Mouse (Mus musculus): ENCODE data around the gene C1qtnf9. TPM values are rescaled to one million over a fixed set of nuclear protein-coding genes. Genes with fewer than 3 reads are reported as not detected.
A peak's percentile ranks its signal among the peaks of the same experiment; 100 is the strongest.

The C1qtnf9 gene
- polyA plus RNA-seq, 1 experiment from 2014 or later, result 0.12 TPM

DNA sequence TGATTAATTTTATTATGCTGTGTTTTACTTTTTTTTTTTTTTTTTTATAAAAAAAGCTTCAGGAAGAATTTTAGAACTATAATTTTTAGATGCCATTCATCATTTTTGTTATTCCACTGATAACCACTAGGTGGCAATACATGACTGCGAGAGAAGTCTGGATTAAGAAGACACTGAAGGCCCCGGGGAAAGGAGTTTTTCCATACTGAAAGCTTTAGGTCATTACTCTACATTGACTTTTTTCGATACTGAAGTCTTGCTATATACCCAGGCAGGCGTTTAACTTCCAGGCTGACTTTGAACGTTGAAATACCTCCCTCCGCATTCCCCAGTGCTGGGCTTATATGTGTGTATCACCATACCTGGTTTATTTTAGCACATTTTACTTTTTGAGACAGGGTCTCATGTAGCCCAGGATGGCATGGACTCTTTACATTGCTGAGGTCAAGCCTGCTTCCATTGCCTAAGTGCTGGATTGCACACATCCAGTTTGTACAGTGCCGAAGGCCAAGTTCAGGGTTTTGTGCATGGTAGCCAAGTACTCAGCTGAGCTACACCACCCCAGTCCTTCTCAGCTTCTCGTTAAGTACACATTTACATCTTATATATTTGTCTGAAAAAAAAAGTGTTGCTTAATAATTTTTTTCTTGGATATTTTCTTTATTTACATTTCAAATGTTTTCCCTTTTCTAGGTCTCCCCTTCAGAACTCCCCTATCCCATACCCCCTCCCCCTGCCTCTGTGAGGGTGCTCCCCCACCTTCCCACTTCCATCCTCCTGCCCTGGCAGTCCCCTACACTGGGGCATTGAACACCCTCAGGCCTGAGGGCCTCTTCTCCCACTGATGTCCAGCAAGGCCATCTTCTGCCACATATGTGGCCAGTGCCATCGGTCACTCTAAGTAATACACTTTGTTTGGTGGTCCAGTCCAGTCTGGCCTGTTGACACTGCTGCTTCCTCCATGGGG lies 32.1 kb downstream of the C1qtnf9 start:
- peaks cover 53% of the 10 kb centered on the region for H3K36me3 ChIP-seq (ENCODE audit: insufficient read depth)

DNA sequence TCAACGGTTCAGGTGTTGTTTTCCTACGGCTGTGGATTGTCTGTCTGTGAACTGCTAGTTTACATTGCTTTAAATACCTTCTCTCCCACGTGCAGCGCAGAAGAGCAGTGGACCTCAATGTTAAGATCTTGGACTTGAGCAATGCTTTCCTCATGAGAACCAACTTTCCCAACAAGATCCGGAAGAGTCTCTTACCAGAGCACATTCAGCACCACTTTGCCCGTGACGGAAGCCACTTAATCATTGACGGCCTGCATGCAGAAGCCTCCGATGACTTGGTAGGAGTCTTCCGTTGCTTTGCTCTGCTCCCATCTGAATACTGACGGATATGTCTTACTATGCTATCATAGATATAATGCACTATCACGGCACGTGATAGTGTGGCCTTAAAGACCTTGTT lies 34.1 kb downstream of the C1qtnf9 start:
- Histone ChIP-seq H3K4me2 (no peak overlapping the region), H3K36me3 (ENCODE audit: insufficient read depth) (peaks cover 47% of the 10 kb centered on the region)
- DNase-seq, result no peak

More for the DNA sequence above, 32.1 kb downstream of the C1qtnf9 start:
- no peaks in the 10 kb centered on the region for H3K27me3 ChIP-seq (ENCODE audit: insufficient read depth, low read length)
- ATAC-seq (ENCODE audit: insufficient read depth), result peak; percentile 66
- H3K4me3 ChIP-seq (ENCODE audit: low read depth, low read length), result no peak overlapping the region
- 36% methylated on average over 9 of the region's 9 CpGs for WGBS
- no peaks in the 10 kb centered on the region for H3K4me1 ChIP-seq (ENCODE audit: insufficient read depth)
- no peak overlapping the region for H3K9ac ChIP-seq
- no peak overlapping the region for H3K4me2 ChIP-seq
- peak; percentile 93 for DNase-seq
- peak; percentile 77 for TF ChIP-seq CTCF (IDR thresholded peaks at IDR 0.05; ENCODE audit: low read depth)
- H3K9me3 ChIP-seq (ENCODE audit: low read depth, low read length), result no peaks in the 10 kb centered on the region
- H3K27ac ChIP-seq (ENCODE audit: low read depth), result no peak overlapping the region

DNA sequence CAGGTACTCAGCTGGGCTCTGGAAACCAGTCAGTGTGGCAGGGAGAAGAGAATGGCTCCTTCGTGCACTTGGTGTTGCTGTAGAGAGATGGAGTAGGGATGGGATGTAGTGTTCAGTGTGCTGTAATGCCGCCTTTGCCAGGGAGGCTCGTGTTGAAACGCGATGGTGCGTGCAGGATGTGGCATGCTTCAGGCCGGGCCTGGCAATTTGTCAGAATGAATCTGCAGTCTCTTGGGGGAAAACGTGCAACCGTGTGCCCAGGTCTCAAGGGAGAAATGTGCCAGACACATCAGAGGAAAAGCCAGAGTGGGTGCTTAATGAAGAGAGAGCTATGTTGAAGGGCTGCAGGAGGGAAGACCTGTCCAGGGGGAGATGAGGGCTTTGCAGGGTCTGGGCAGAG lies 37.0 kb downstream of the C1qtnf9 start:
- TF ChIP-seq CTCF (IDR thresholded peaks at IDR 0.05; ENCODE audit: low read depth), result no peak
- H3K4me3 ChIP-seq (ENCODE audit: low read depth, low read length), result no peak overlapping the region
- no peak overlapping the region for H3K4me2 ChIP-seq
- H3K36me3 ChIP-seq (ENCODE audit: insufficient read depth), result peaks cover 30% of the 10 kb centered on the region
- H3K27ac ChIP-seq (ENCODE audit: low read depth), result no peak overlapping the region
- no peaks in the 10 kb centered on the region for H3K4me1 ChIP-seq (ENCODE audit: insufficient read depth)
- H3K9ac ChIP-seq, result no peak overlapping the region
- no peaks in the 10 kb centered on the region for H3K9me3 ChIP-seq (ENCODE audit: low read depth, low read length)
- no peaks in the 10 kb centered on the region for H3K27me3 ChIP-seq (ENCODE audit: insufficient read depth, low read length)
- WGBS, result 85% methylated on average over 9 of the region's 9 CpGs
- ATAC-seq (ENCODE audit: insufficient read depth), result no peak
- no peak for DNase-seq

More for the DNA sequence above, 34.1 kb downstream of the C1qtnf9 start:
- no peak for ATAC-seq (ENCODE audit: insufficient read depth)
- no peak for TF ChIP-seq CTCF (IDR thresholded peaks at IDR 0.05; ENCODE audit: low read depth)
- H3K4me1 ChIP-seq (ENCODE audit: insufficient read depth), result no peaks in the 10 kb centered on the region
- no peak overlapping the region for H3K9ac ChIP-seq
- H3K27ac ChIP-seq (ENCODE audit: low read depth), result no peak overlapping the region
- H3K9me3 ChIP-seq (ENCODE audit: low read depth, low read length), result no peaks in the 10 kb centered on the region
- no peaks in the 10 kb centered on the region for H3K27me3 ChIP-seq (ENCODE audit: insufficient read depth, low read length)
- 79% methylated on average over 13 of the region's 13 CpGs for WGBS
- no peak overlapping the region for H3K4me3 ChIP-seq (ENCODE audit: low read depth, low read length)

DNA sequence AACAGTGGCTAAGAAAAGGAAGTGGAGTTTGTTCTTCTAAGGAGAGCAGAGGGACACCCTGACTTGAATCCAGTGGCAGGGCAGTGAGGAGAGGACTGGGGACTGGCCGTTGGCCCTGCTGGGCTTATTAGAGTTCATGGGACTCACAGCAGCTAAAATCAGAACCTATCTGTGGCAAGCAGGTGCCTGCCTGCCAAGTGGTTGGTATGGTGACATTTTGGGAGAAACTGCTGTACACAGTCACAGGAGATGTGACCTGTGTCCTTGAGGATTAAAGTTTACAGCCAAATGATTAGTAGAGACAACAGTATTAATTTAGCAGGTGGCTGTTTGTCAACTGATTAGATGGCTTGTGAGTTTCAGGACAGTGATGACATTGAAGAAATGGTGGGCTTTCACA lies 37.9 kb downstream of the C1qtnf9 start:
- ATAC-seq (ENCODE audit: insufficient read depth), result no peak
- peaks cover 29% of the 10 kb centered on the region for H3K36me3 ChIP-seq (ENCODE audit: insufficient read depth)

DNA sequence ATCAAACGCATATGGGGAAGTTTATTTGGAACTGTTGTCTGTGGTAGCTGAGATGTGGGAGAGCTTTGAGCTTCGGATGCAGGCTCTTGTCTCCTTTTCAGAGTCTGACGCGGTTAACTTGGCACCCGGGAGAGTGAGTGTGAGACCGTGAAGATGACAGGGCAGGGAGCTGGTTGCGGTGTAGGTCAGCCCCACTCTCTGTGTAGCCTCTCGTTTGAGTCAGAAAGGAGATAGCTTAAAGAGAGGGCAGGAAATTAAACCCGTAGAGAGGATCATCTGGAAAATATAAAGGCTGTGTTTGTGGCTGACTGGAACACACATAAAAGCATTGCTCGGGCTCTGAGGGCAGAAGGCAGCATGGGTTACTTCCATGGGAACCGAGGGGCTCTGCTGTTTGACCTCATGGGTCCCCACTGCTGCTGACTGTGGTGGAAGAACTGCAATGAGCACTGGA lies 39.0 kb downstream of the C1qtnf9 start:
- DNase-seq (peak; percentile 54), ATAC-seq (ENCODE audit: insufficient read depth) (no peak)
- TF ChIP-seq CTCF (IDR thresholded peaks at IDR 0.05; ENCODE audit: low read depth), result no peak
- H3K9me3 ChIP-seq (ENCODE audit: low read depth, low read length), result no peaks in the 10 kb centered on the region
- whole genome bisulfite sequencing, result 22% methylated on average over 11 of the region's 11 CpGs
- H3K27me3 ChIP-seq (ENCODE audit: insufficient read depth, low read length), result no peaks in the 10 kb centered on the region
- no peak overlapping the region for H3K9ac ChIP-seq
- H3K4me2 ChIP-seq, result no peak overlapping the region
- H3K4me1 ChIP-seq (ENCODE audit: insufficient read depth), result no peaks in the 10 kb centered on the region
- peak overlapping the region; percentile 31; the same call in 1 of the 2 replicates for H3K27ac ChIP-seq (ENCODE audit: low read depth)
- peaks cover 26% of the 10 kb centered on the region for H3K36me3 ChIP-seq (ENCODE audit: insufficient read depth)
- no peak overlapping the region for H3K4me3 ChIP-seq (ENCODE audit: low read depth, low read length)

More for the DNA sequence above, 37.9 kb downstream of the C1qtnf9 start:
- Histone ChIP-seq H3K9ac (no peak overlapping the region), H3K27me3 (ENCODE audit: insufficient read depth, low read length) (no peaks in the 10 kb centered on the region), H3K9me3 (ENCODE audit: low read depth, low read length) (no peaks in the 10 kb centered on the region), H3K4me1 (ENCODE audit: insufficient read depth) (no peaks in the 10 kb centered on the region), H3K4me2 (no peak overlapping the region), H3K4me3 (ENCODE audit: low read depth, low read length) (no peak overlapping the region), H3K27ac (ENCODE audit: low read depth) (no peak overlapping the region)
- TF ChIP-seq CTCF (IDR thresholded peaks at IDR 0.05; ENCODE audit: low read depth), result no peak
- no peak for DNase-seq
- 59% methylated on average over 1 of the region's 1 CpGs for WGBS

DNA sequence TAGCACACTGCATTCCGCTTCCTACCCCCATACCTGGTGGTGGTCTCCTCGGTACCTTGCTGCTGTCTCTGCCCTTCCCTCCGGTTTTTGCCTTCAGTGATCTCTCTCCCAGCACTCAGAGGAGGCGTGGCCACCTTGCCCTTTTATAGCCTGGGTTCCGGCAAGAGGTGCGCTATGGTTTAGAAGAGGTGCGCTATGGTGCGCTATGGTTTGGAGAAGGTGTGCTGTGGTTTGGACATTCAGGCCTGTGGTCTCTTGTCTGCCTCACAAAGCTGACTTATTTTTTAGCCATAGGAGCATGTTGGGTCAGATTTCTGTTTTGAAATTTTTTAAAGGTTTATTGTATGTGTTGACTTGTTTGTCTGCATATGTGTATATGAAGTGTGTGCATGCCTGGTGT lies 41.9 kb downstream of the C1qtnf9 start:
- TF ChIP-seq CTCF (IDR thresholded peaks at IDR 0.05; ENCODE audit: low read depth), result no peak
- H3K9ac ChIP-seq, result no peak overlapping the region
- H3K4me2 ChIP-seq, result no peak overlapping the region
- H3K9me3 ChIP-seq (ENCODE audit: low read depth, low read length), result no peaks in the 10 kb centered on the region
- peaks cover 11% of the 10 kb centered on the region; the same call in 1 of the 2 replicates for H3K36me3 ChIP-seq (ENCODE audit: insufficient read depth)
- no peaks in the 10 kb centered on the region for H3K4me1 ChIP-seq (ENCODE audit: insufficient read depth)
- 91% methylated on average over 8 of the region's 8 CpGs for WGBS
- ATAC-seq (ENCODE audit: insufficient read depth) (no peak), DNase-seq (no peak)
- H3K27me3 ChIP-seq (ENCODE audit: insufficient read depth, low read length), result no peaks in the 10 kb centered on the region
- H3K4me3 ChIP-seq (ENCODE audit: low read depth, low read length), result no peak overlapping the region
- H3K27ac ChIP-seq (ENCODE audit: low read depth), result no peak overlapping the region

DNA sequence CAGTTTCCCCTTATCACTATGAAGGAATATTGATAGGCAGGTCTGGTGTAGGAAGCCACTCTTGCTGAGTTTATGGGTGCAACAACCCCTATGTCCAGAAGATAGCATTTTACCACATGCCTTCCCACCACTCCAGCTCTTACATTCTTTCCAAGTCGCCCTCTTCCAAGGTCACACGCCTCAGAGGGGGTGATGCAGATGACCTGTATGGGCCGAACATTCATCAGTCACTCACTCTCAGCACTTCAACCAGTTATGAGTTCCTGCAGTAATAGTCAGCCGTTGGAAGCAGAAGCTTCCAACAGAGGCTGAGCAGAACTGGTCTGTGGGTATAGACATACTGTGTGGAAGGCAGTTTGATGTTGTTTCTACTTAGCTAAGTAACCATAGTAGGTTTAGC lies 43.6 kb downstream of the C1qtnf9 start:
- ATAC-seq (ENCODE audit: insufficient read depth) (no peak), DNase-seq (no peak)
- no peak overlapping the region for H3K4me3 ChIP-seq (ENCODE audit: low read depth, low read length)
- H3K27me3 ChIP-seq (ENCODE audit: insufficient read depth, low read length), result no peaks in the 10 kb centered on the region
- TF ChIP-seq CTCF (IDR thresholded peaks at IDR 0.05; ENCODE audit: low read depth), result no peak
- H3K9ac ChIP-seq, result no peak overlapping the region
- H3K4me1 ChIP-seq (ENCODE audit: insufficient read depth), result no peaks in the 10 kb centered on the region
- peaks cover 17% of the 10 kb centered on the region; the same call in 1 of the 2 replicates for H3K36me3 ChIP-seq (ENCODE audit: insufficient read depth)
- H3K9me3 ChIP-seq (ENCODE audit: low read depth, low read length), result no peaks in the 10 kb centered on the region
- 83% methylated on average over 4 of the region's 4 CpGs for WGBS
- H3K4me2 ChIP-seq, result no peak overlapping the region
- H3K27ac ChIP-seq (ENCODE audit: low read depth), result no peak overlapping the region

All from lung, embryonic 14.5 days (tissue).